Mouse (Mus musculus): ENCODE data around the gene Palm3.

The Palm3 gene

DNA sequence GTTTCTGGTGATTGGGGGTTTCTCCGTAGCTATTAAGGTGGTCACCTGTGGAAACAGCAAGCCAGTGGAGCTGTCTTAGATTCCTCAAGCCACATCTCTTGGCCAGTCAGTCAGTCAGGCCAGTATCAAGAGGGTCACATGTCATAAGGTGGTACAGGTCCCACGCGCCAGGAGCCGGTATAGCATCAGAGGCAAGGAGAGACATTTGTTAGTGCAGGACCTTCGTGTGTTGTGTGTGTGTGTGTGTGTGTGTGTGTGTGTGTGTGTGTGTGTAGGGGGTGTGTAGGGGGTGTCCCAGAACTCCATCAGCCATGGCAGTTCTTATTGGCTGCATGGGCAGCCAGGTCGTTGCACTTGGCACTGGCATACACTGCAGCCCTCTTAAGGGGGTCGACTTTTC lies 46.6 kb downstream of the Palm3 start:
- no peak for DNase-seq

DNA sequence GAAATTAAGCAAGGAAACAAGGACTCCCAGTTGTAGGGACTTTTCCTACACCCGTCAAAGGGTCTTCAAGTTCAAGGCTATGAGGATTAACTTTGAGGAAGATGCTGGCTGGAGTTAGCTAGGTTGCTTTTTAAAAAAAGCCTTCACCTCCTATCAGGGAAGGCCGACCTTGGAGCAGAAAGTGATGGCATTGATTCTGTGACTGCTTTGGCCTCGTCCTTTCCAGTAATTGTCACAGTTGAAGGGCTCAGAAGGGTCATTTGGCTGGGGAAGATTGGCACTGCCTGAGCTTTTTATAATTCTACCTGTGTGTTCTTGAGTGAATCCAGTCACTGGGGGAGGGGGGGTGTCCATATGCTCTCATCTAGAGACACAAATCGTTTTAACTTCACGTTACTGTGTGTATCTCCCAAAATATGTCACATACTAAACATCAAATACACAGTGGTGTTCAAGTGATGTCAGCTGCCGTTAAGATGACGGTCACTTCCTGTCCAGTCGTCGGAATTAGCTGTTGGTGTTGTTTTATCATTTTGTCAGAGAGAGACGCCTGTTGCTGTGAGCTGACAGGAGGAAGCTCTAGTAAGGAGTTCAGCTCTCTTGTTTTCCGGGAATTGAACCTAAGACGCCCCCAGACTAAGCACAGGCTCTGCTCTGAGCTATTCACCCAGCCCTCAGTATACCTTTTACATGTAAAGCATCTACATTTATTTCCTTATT lies 47.2 kb downstream of the Palm3 start:
- no peak for DNase-seq

DNA sequence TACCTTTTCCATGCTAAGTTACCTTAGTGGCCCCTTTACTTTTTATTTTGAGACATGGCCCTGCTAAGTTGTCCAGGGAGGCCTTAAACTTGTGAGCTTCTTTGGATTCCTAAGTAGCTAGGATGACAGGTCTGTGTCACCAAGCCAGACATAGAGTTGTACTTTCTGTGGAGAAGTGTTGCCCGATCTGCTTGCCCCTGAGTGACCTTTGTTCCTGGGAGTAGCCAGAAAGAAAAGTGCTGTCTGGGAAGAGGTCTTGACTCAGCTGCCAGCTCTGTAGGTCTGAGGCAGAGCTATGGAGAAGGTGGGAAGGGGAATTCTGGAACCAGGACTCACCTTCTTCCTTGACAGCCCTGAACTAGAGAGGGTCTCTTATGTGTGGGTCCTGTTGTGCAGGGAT lies 47.9 kb downstream of the Palm3 start:
- DNase-seq, result no peak

DNA sequence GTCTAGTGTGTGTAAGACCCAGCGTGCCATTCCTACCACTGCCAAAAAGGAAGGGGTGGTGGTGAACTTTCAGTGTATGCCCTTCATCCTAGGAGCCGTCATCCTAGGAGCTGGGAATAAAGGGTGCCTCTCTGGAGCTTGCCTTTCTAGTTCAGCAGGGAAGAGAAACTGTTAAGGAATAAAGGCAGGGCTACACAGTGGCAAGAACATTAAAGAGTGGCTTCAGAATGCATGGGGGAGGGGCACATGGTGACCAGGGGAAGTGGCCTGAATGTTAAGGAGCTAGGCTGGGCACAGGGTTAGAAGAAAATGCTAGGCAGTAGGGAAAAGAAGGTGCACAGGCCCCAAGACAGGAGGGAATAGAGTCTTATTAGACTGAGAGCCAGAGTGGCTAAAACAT lies 48.5 kb downstream of the Palm3 start:
- DNase-seq, result no peak

DNA sequence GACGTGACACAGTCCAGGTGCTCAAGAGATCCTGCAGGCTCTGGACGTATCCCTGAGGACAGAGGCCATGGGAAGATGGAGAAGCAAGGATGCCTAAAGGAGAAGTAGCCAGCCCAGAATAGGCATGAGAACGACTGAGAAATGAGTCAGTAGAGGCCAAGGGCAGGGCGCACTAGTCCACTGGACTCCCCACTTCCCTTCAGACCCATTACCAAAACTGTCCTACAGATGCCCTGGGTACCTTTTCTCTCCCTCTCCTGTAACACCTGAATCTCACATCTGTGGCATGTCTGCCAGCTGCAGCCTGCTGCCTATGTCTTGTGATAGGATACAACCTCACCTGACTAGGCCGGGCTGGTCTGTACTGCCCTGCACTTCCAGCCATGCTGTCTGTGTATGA lies 49.0 kb downstream of the Palm3 start:
- DNase-seq, result no peak

DNA sequence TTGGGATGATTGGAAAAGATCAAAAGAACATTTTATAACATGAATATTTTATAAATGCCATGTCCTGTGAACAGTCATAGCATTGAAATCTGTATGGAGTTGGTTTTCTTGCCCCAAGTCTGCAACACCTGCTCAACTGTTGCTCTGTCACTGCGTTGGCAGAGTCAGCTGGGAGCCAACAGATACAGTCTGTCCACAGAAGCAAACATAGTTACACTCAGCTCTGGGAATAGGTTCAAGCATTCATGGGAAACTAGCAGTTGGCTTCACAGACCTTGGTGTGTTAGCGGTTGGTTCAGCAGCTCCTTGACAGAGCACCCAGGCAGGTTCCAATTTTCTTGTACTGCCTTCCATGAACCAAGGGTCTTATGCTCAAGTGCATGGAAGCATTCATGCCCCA lies 49.4 kb downstream of the Palm3 start:
- DNase-seq, result no peak

DNA sequence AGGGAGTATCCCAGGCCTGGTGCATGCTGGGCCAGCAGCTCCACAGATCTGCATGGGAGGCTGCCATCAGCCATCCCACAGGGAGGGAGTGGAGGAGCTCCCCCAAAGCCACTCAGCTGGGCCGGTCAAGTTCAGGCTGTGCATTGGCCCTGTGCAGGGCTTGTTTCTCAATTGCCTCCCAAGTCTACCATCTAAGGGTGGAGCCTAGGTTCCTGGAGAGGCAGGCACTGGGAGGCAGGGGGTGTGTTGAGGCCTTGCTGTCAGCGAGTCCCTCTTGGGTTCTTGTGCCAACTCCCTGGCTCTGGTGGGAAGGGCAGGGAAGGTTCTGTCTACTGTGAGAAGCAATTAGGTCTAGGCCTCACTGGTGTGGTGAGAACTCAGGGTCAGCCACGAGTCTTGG lies 50.6 kb downstream of the Palm3 start:
- DNase-seq, result no peak

DNA sequence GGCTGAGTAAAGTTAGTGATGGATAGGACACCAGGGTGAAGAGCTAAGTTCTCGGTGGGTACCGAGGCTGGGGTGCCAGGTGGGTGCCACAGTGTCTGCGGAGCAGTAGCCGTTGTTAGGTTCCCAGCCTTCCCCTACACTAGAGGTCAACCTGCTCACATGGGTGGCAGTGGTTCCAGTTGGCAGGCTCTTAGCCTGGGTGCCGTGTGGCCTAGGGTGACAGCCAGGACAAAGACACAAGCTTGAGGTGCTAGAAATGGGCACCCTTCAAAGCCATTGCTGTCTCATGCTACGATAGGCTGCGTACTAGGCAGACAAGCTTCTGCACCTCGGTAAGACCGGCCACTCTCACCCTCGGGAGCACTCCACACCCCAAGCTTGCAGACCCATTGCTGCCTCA lies 51.0 kb downstream of the Palm3 start:
- no peak for DNase-seq

DNA sequence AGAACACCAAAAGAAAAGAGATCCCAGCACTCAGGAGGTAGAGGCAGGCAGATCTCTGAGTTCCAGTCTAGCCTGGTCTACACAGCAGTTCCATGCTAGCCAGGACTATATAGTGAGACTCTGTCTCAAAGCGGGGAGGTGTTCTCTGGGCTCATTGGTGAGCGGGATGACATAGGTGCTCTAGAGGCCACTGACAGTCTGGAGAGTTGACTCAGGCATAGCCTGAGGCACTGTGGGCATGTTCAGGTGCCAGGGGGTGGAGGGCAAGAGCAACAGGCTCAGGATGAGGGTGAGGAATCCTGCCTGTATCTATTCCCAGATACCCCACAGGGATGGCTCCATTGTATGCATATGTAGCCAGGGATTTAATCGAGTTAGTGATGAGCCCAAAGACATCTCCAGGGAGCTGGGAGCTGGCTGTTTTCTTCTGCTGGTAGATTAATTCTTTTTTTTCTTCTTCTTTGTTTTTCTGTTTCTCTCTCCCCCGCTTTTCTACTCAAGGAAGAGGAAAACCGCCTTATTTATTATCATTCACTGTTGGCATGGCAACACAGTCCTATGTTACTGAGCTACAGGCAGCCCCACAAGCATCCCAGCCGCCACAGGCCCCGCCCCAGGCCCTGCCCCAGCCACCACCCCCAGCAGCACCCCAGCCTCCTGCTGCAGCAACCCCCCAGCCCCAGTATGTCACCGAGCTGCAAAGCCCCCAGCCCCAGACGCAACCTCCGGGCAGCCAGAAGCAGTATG lies 52.1 kb downstream of the Palm3 start:
- DNase-seq, result no peak

DNA sequence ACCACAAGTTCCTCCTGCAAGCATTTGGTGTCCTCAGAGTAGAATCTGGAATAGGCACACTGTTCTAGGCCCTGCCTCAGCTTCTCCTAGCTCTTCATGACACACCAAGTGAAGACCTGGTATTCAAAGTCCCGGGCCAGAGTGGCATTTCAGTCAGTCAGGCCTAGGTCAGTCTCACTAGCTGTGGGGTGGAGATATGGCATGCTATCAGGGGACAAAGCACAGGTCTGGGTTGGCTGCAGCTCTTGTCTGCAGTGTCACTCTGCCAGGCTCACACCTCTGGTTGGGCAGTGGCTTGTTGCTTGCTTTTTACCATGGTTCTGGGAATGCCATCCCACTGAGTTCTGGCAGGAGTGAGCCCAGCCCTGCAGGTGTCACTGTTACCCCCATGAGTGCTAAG lies 55.1 kb downstream of the Palm3 start:
- no peak for DNase-seq

DNA sequence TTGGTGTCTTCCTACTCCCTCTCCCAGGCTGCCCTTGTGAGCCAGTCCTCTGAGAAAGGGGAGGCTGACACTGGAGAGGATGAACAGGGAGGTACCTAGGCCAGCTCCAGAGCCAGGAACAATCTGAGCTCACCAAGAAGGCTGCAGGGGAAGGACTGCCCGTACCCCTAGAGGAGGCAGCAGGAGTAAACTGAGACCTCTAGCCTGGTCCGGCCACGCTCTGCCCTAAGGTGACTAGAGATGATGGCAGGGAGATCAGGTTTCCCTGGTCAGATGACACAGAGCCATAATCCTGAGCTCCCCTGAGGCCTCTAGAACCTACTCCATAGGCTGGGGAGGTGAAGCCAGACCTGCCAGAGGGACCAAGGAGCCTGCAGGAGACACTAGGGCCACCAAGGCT lies 55.6 kb downstream of the Palm3 start:
- DNase-seq, result no peak

DNA sequence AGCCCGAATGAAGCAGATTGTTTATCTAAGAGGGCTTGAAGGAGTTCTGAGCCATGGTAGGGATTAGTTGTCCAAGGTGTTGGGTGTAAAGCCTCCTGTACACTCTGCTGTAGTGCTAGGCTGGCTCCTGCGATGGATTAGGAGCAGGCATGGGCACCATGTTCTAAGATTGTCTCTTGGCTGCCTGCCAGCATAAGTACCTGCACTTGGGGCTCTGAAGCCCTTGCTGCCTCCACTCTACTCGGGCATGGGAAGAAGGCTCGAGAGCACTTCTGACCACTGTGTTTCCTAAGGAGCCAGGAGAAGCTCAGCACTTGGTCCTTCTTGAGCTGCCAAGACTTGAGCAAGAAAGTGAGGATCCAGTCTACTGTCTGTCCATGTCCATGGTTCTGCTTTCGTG lies 57.9 kb downstream of the Palm3 start:
- DNase-seq, result no peak
